ENCODE assay signal across 11 mouse cellular contexts in the genomic region with DNA sequence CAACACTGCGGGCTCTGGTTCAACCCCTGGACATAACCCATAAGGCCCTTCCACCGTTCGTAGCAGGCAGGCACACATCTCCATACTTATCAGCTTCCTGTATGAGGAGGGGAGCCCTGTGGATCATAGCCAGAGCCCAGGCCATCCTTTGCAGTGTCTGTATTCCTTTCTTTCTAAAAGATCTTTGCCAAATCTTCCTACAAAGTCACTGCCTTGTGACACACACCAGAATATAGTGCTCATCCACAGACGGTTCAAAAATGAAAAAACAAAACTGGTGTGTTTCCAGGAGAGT.
"Had no signal": no experiment of that assay in that cellular context is flagged by ENCODE, and none has a peak within 500 bp of the region (broad histone marks: within the 10 kb centered on the region; RNA-seq: fewer than 3 reads in every experiment).

No protein-coding gene starts in this region.

- H3K4me1 ChIP-seq: midbrain, embryonic 13.5 days had no signal

- H3K9ac ChIP-seq: limb, embryonic 15.5 days; liver, embryonic 14.5 days; midbrain, embryonic 13.5 days had no signal

- H3K27me3 ChIP-seq: limb, embryonic 15.5 days; midbrain, embryonic 13.5 days had no signal

- H3K4me2 ChIP-seq: limb, embryonic 15.5 days; midbrain, embryonic 13.5 days had no signal

- H3K36me3 ChIP-seq: limb, embryonic 15.5 days; midbrain, embryonic 13.5 days had no signal

- ATAC-seq: inflammation-experienced regulatory T-cells, adult 6 months; midbrain, embryonic 13.5 days had no signal

- H3K9me3 ChIP-seq: limb, embryonic 15.5 days; midbrain, embryonic 13.5 days had no signal

- DNase-seq: kidney, adult 8-10 months; kidney, postnatal 25 days; layer of hippocampus, postnatal 36 days; lung, adult 18-20 months; right cerebral cortex, adult 18-20 months; right cerebral cortex, postnatal 25 days; thymus, postnatal 36 days had no signal

- H3K4me3 ChIP-seq: limb, embryonic 15.5 days; midbrain, embryonic 13.5 days had no signal

- H3K27ac ChIP-seq: liver, embryonic 14.5 days; midbrain, embryonic 13.5 days had no signal
